Mouse (Mus musculus) midbrain, embryonic 15.5 days (tissue): ENCODE results near the gene Ercc2. TPM values are rescaled to one million over a fixed set of nuclear protein-coding genes. Genes with fewer than 3 reads are reported as not detected.

ENCODE experiments used
- ATAC-seq: fragments of 200-750 bp; cut with Nextera tagmentation; replicated peaks from 2 replicates; pipeline ENCODE4 v1.8.0; 2017; ENCODE audit warnings: moderate TSS enrichment
- H3K27ac ChIP-seq: fragments of 300-500 bp; sonication (generic); 2 replicates; pipeline ENCODE4 v1.5.1; 2015; ENCODE audit warnings: mild to moderate bottlenecking, inconsistent platforms
- H3K27me3 ChIP-seq: fragments of 300-500 bp; sonication (generic); replicated peaks from 2 replicates; pipeline ENCODE4 v1.6.1; 2015; ENCODE audit warnings: inconsistent platforms
- H3K36me3 ChIP-seq: fragments of 300-500 bp; sonication (generic); replicated peaks from 2 replicates; pipeline ENCODE4 v1.6.1; 2015; ENCODE audit warnings: inconsistent platforms
- H3K4me1 ChIP-seq: fragments of 300-500 bp; sonication (generic); 2 replicates; pipeline ENCODE4 v1.6.1; 2015; ENCODE audit warnings: inconsistent platforms
- H3K4me2 ChIP-seq: fragments of 300-500 bp; sonication (generic); 2 replicates; pipeline ENCODE4 v1.6.1; 2015; ENCODE audit warnings: inconsistent platforms, mild to moderate bottlenecking, moderate library complexity
- H3K4me3 ChIP-seq: fragments of 300-500 bp; sonication (generic); 2 replicates; pipeline ENCODE4 v1.5.1; 2015; ENCODE audit warnings: mild to moderate bottlenecking, inconsistent platforms
- H3K9ac ChIP-seq: fragments of 300-500 bp; sonication (generic); 2 replicates; pipeline ENCODE4 v1.6.1; 2015; ENCODE audit warnings: mild to moderate bottlenecking, inconsistent platforms
- H3K9me3 ChIP-seq: fragments of 300-500 bp; sonication (generic); 2 replicates; pipeline ENCODE4 v1.6.1; 2016; ENCODE audit warnings: inconsistent platforms
- WGBS: fragments of 180-500 bp; shearing (Covaris S2); methylation state at CpG from one replicate; pipeline ENCODE4 v1.1.7; 2015; ENCODE audit warnings: mixed read lengths; 5-methylcytosine and 5-hydroxymethylcytosine counted together
- microRNA counts: library from miRNA; unstranded; fragments of <30 nt; microRNA quantifications from one replicate; lab custom pipeline; 2016
- microRNA-seq: library from miRNA; unstranded; fragments of <30 nt; microRNA quantifications from one replicate; pipeline ENCODE4, GENCODE M21; 2016
- polyA plus RNA-seq: library from polyadenylated mRNA; unstranded; fragments of >200 nt; fragmentation: Nextera tagmentation; extraction: Ambion mirVana; gene quantifications from 2 replicates; pipeline ENCODE4 v1.2.1, GENCODE M21; 2015

Ercc2 gene
- polyA plus RNA-seq, 1 experiment from 2014 or later = 29.7 TPM

DNA sequence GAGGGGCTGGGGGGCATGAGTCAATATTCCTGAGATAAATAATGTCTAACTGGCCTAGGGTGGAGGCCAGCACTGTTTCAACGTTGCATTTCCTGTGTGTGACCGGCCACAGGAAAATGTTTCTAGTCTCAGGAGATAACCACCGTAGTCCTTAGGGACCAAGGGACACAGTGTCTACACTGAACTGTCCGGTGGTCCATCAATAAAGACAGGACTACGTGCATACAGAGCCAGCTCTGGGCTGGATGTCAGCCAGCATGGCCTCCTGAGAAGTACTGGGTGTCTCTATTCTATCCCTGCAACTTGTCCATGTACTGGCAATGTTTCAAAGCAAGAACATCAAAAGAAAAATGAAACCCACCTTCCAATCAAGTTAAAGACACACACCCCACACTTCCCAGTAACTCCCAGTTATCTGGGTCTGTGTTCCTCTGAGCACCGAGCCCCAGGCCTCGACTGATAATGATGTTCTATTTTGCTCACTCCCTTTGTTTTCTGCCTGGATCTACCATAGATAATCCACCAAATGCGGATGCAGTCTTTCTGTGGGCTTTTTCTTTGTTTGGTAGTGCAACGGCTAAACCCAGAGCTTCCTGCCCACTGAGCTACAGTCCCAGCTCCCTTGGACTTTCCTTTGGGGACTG lies 59.8 kb downstream of the Ercc2 start:
- Histone ChIP-seq H3K36me3 (peaks cover 37% of the 10 kb centered on the region), H3K4me2 (no peak overlapping the region)

DNA sequence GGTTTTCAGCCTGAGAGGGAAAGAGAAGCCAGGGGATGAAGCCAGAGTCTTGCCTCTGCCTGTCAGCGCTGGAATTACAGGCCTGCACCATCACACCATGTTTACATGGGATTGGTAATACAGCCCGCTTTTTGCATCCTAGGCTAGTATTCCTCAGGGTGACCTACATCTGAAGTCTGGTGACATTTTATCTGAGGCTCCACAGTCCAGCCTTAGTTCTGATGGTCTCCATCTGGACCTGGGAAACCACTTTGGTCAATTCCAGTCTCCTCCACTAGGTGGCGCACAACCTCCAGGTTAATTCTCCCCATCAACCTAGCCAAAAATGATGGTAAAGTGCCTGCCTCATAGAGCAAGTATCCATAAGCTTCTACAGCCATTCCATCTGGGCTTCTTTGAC lies 61.5 kb downstream of the Ercc2 start:
- H3K36me3 ChIP-seq = peaks cover 31% of the 10 kb centered on the region
- WGBS = 36% methylated on average over 3 of the region's 3 CpGs

More for the DNA sequence above, 59.8 kb downstream of the Ercc2 start:
- Histone ChIP-seq H3K9ac (no peak overlapping the region), H3K27me3 (no peaks in the 10 kb centered on the region), H3K4me3 (no peak overlapping the region), H3K4me1 (no peaks in the 10 kb centered on the region), H3K27ac (no peak overlapping the region), H3K9me3 (no peaks in the 10 kb centered on the region)
- ATAC-seq = no peak
- 81% methylated on average over 9 of the region's 9 CpGs for WGBS

DNA sequence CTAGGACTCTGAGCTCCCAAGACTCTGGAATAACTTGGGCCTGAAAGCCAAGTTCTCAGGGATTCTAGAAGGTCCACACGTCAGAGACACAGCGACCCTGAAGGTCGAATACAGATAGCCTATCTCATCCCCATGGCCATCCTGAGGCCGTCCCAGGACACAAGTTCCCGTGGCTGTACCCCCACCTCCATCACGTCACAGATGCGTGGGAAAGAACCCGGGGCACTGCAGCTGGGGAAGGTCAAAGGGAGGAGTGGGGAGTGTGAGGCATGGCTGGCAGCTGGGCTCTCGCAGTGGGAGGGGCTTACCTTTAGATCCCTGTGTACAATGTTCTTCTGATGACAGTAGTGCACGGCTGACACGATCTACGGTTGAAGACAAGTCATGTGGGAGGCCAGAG lies 63.0 kb downstream of the Ercc2 start:
- Histone ChIP-seq H3K4me2 (no peak overlapping the region), H3K36me3 (peaks cover 35% of the 10 kb centered on the region), H3K9me3 (no peaks in the 10 kb centered on the region), H3K4me3 (no peak overlapping the region), H3K27ac (no peak overlapping the region), H3K27me3 (no peaks in the 10 kb centered on the region), H3K9ac (no peak overlapping the region), H3K4me1 (no peaks in the 10 kb centered on the region)
- 91% methylated on average over 12 of the region's 12 CpGs for whole genome bisulfite sequencing
- ATAC-seq = no peak

More for the DNA sequence above, 61.5 kb downstream of the Ercc2 start:
- Histone ChIP-seq H3K27me3 (no peaks in the 10 kb centered on the region), H3K9ac (no peak overlapping the region), H3K9me3 (no peaks in the 10 kb centered on the region), H3K27ac (no peak overlapping the region), H3K4me2 (no peak overlapping the region), H3K4me1 (no peaks in the 10 kb centered on the region), H3K4me3 (no peak overlapping the region)
- peak; percentile 46; the same call in 1 of the 2 replicates for ATAC-seq

MicroRNAs encoded within 50 kb of the gene (microRNA counts, 519-probe panel; counts per million panel counts)
- microRNA mmu-miR-343 (lab: Ali Mortazavi, UCI) = not detected

Small RNA genes within 50 kb of the gene (microRNA-seq; reads per million reads assigned to microRNA genes)
- not detected for gene Mir343

Other genes starting within 250 kb of the Ercc2 start
- gene Qpctl, start 232.7 kb upstream of the Ercc2 start, polyA plus RNA-seq = 26.4 and 27.0 TPM in 2 replicates
- 109 and 112 TPM in 2 replicates for gene Snrpd2, start 232.3 kb upstream of the Ercc2 start, polyA plus RNA-seq
- 3.5 and 4.3 TPM in 2 replicates for gene Gipr, start 215.9 kb upstream of the Ercc2 start, polyA plus RNA-seq
- gene Eml2, start 205.6 kb upstream of the Ercc2 start, polyA plus RNA-seq = 8.9 and 10.8 TPM in 2 replicates
- gene Gpr4, start 169.5 kb upstream of the Ercc2 start, polyA plus RNA-seq = 3.5 and 4.0 TPM in 2 replicates
- gene Opa3, start 153.7 kb upstream of the Ercc2 start, polyA plus RNA-seq = 37.9 and 41.1 TPM in 2 replicates
- gene Vasp, start 110.2 kb upstream of the Ercc2 start, polyA plus RNA-seq = 35.9 and 37.4 TPM in 2 replicates
- 1.1 and 1.7 TPM in 2 replicates for gene Ppm1n, start 101.9 kb upstream of the Ercc2 start, polyA plus RNA-seq
- 112 and 121 TPM in 2 replicates for gene Rtn2, start 99.4 kb upstream of the Ercc2 start, polyA plus RNA-seq
- 0.08 TPM in 1 of 2 replicates, not detected in the other for gene Fosb, start 72.0 kb upstream of the Ercc2 start, polyA plus RNA-seq
- 80.2 and 83.3 TPM in 2 replicates for gene Ercc1, start 37.2 kb upstream of the Ercc2 start, polyA plus RNA-seq
- gene Cd3eap, start 22.5 kb upstream of the Ercc2 start, polyA plus RNA-seq = 22.0 and 25.1 TPM in 2 replicates
- 2.1 and 2.5 TPM in 2 replicates for gene Ppp1r13l, start 22.3 kb upstream of the Ercc2 start, polyA plus RNA-seq
- gene Klc3, start 22.1 kb downstream of the Ercc2 start, polyA plus RNA-seq = 1.4 and 1.5 TPM in 2 replicates
- not detected in 2 replicates for gene Ckm, start 22.8 kb downstream of the Ercc2 start, polyA plus RNA-seq
- gene Mark4, start 76.8 kb downstream of the Ercc2 start, polyA plus RNA-seq = 20.4 and 20.6 TPM in 2 replicates
- 0.17 and 0.57 TPM in 2 replicates for gene Exoc3l2, start 81.3 kb downstream of the Ercc2 start, polyA plus RNA-seq
- gene Bloc1s3, start 126.4 kb downstream of the Ercc2 start, polyA plus RNA-seq = 4.8 and 5.0 TPM in 2 replicates
- 38.3 and 39.1 TPM in 2 replicates for gene Trappc6a, start 126.4 kb downstream of the Ercc2 start, polyA plus RNA-seq
- 0.74 and 0.95 TPM in 2 replicates for gene Nkpd1, start 135.8 kb downstream of the Ercc2 start, polyA plus RNA-seq
- gene Ppp1r37, start 181.1 kb downstream of the Ercc2 start, polyA plus RNA-seq = 44.0 and 48.3 TPM in 2 replicates
- gene Zfp296, start 195.3 kb downstream of the Ercc2 start, polyA plus RNA-seq = 0.25 and 0.26 TPM in 2 replicates
- 142 and 155 TPM in 2 replicates for gene Gemin7, start 195.6 kb downstream of the Ercc2 start, polyA plus RNA-seq
- 67.2 and 69.1 TPM in 2 replicates for gene Clasrp, start 222.5 kb downstream of the Ercc2 start, polyA plus RNA-seq
- gene Relb, start 247.4 kb downstream of the Ercc2 start, polyA plus RNA-seq = 5.5 and 5.9 TPM in 2 replicates